Mouse (Mus musculus) neural tube, postnatal 0 days (tissue): ENCODE data around the gene Msmp. TPM values are rescaled to one million over a fixed set of nuclear protein-coding genes. Genes with fewer than 3 reads are reported as not detected.

Source experiments
- microRNA-seq: library from miRNA; unstranded; fragments of <30 nt; microRNA quantifications from one replicate; pipeline ENCODE4, GENCODE M21; 2016
- polyA plus RNA-seq: library from polyadenylated mRNA; unstranded; fragments of >200 nt; fragmentation: Nextera tagmentation; extraction: Ambion mirVana; gene quantifications from 2 replicates; pipeline ENCODE4 v1.2.1, GENCODE M21; 2015

Gene Msmp
- 0.38 and 2.0 TPM in 2 replicates for polyA plus RNA-seq

GRCm38 (mm10) chr4:43584444-43585416, at the start of gene Msmp:
Gene Msmp (minus strand): TSS chr4:43584494.

GRCm38 (mm10) chr4:43631046-43631955, 47.0 kb upstream of the Msmp start, which contains the start of gene Npr2:
Gene Npr2 (plus strand): TSS chr4:43631935.

GRCm38 (mm10) chr4:43578376-43579204, 5.7 kb downstream of the Msmp start, which contains the start of the genes Rgp1 and Gba2:
Gene Rgp1 (plus strand): TSS chr4:43578715.
Gene Gba2 (minus strand): TSS chr4:43578873.

GRCm38 (mm10) chr4:43561997-43562768, 22.1 kb downstream of the Msmp start, which contains the start of the genes Creb3 and Tln1:
Gene Creb3 (plus strand): TSS chr4:43562332.
Gene Tln1 (minus strand): TSS chr4:43562691.

Small RNA genes lying within 50 kb of the gene (microRNA-seq; reads per million reads assigned to microRNA genes)
- not detected for gene Gm25262

Other genes with a start within 250 kb of the Msmp start
- gene Rusc2, start 202.5 kb downstream of the Msmp start, polyA plus RNA-seq = 59.5 and 73.1 TPM in 2 replicates
- gene Fam166b, start 155.4 kb downstream of the Msmp start, polyA plus RNA-seq = 3.3 and 4.0 TPM in 2 replicates
- 23.4 and 24.1 TPM in 2 replicates for gene Tesk1, start 142.6 kb downstream of the Msmp start, polyA plus RNA-seq
- 3.3 and 5.4 TPM in 2 replicates for gene Cd72, start 129.9 kb downstream of the Msmp start, polyA plus RNA-seq
- gene Sit1, start 100.8 kb downstream of the Msmp start, polyA plus RNA-seq = not detected in 2 replicates
- gene Ccdc107, start 91.6 kb downstream of the Msmp start, polyA plus RNA-seq = 110 and 113 TPM in 2 replicates
- 2.9 and 3.9 TPM in 2 replicates for gene Arhgef39, start 84.8 kb downstream of the Msmp start, polyA plus RNA-seq
- 0.23 and 0.37 TPM in 2 replicates for gene Car9, start 77.5 kb downstream of the Msmp start, polyA plus RNA-seq
- gene Tpm2, start 60.7 kb downstream of the Msmp start, polyA plus RNA-seq = 10.8 and 12.2 TPM in 2 replicates
- gene Creb3, start 22.2 kb downstream of the Msmp start, polyA plus RNA-seq = 77.3 and 93.8 TPM in 2 replicates
- 75.4 and 77.1 TPM in 2 replicates for gene Tln1, start 21.8 kb downstream of the Msmp start, polyA plus RNA-seq
- 12.9 and 14.9 TPM in 2 replicates for gene Rgp1, start 5.8 kb downstream of the Msmp start, polyA plus RNA-seq
- 48.6 and 54.6 TPM in 2 replicates for gene Gba2, start 5.6 kb downstream of the Msmp start, polyA plus RNA-seq
- 10.6 and 12.2 TPM in 2 replicates for gene Npr2, start 47.4 kb upstream of the Msmp start, polyA plus RNA-seq
- gene Spag8, start 69.1 kb upstream of the Msmp start, polyA plus RNA-seq = 5.6 and 5.7 TPM in 2 replicates
- gene Hint2, start 72.0 kb upstream of the Msmp start, polyA plus RNA-seq = 88.3 and 108 TPM in 2 replicates
- 10.1 and 10.2 TPM in 2 replicates for gene Tmem8b, start 84.5 kb upstream of the Msmp start, polyA plus RNA-seq
- 1.6 and 2.0 TPM in 2 replicates for gene Fam221b, start 84.7 kb upstream of the Msmp start, polyA plus RNA-seq
- not detected in 2 replicates for gene Olfr70, start 116.3 kb upstream of the Msmp start, polyA plus RNA-seq
- gene Olfr71, start 125.8 kb upstream of the Msmp start, polyA plus RNA-seq = not detected in 2 replicates
- 1.1 and 1.3 TPM in 2 replicates for gene Hrct1, start 142.7 kb upstream of the Msmp start, polyA plus RNA-seq
- 0.14 and 0.17 TPM in 2 replicates for gene Spaar, start 145.5 kb upstream of the Msmp start, polyA plus RNA-seq
- not detected in 2 replicates for gene Olfr159, start 186.5 kb upstream of the Msmp start, polyA plus RNA-seq
- not detected in 2 replicates for gene Olfr156, start 239.4 kb upstream of the Msmp start, polyA plus RNA-seq